Comparison of ENCODE assay signal across 25 mouse cellular contexts in the genomic region with DNA sequence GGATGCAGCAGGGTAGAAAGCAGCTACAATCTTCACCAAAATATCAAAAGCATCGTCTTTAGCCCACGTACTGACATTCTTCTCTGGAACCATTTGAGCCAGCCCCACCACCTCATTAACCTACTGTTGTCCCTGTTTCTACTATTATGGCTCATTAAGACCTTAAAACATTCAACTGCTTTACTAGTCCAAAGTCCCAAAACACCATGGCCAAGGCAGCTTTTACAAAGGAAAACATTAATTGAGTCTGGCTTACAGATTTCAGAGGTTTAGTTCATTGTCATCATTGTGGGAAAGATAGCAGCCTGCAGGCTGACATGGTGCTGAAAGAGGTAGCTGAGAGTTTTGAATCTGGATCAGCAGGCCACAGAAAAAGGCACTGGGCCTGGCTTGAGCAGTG. TPM values are rescaled to one million over a fixed set of nuclear protein-coding genes. Genes with fewer than 3 reads are reported as not detected.
DNase-seq lines count a peak whose midpoint lies in the region; ATAC-seq and TF ChIP-seq lines count a peak whose summit lies in the region.
"Had no signal": no experiment of that assay in that cellular context is flagged by ENCODE, and none has a peak within 500 bp of the region (broad histone marks: within the 10 kb centered on the region; RNA-seq: fewer than 3 reads in every experiment).

No protein-coding gene starts in this region.

- H3K4me3 ChIP-seq in forebrain, embryonic 14.5 days (ENCODE audit: low read depth, low read length), result no peak overlapping the region
- no peak overlapping the region for H3K4me3 ChIP-seq in forebrain, embryonic 12.5 days (replicated peaks)
- no peak overlapping the region for H3K4me3 ChIP-seq in hindbrain, embryonic 15.5 days
- H3K4me3 ChIP-seq in hindbrain, postnatal 0 days (ENCODE audit: low read length), result no peak overlapping the region
- H3K4me3 ChIP-seq in midbrain, embryonic 13.5 days (replicated peaks), result no peak overlapping the region
- no peak overlapping the region for H3K4me3 ChIP-seq in midbrain, postnatal 0 days (ENCODE audit: low read depth, low read length)
- H3K4me3 ChIP-seq in ES-E14 (ENCODE audit: insufficient read depth in 1 of 2, low read depth in 1 of 2, low read length in 2 of 2, poor library complexity in 1 of 2, severe bottlenecking in 1 of 2), result no peak overlapping the region
- H3K4me3 ChIP-seq: erythroblast, embryonic 14.5 days; heart, embryonic 13.5 days; intestine, embryonic 15.5 days; limb, embryonic 10.5 days; limb, embryonic 15.5 days; liver, embryonic 13.5 days had no signal

- H3K27me3 ChIP-seq in forebrain, embryonic 14.5 days (replicated peaks; ENCODE audit: control insufficient read depth, insufficient read depth, low read length), result no peaks in the 10 kb centered on the region
- no peaks in the 10 kb centered on the region for H3K27me3 ChIP-seq in forebrain, embryonic 12.5 days
- no peaks in the 10 kb centered on the region for H3K27me3 ChIP-seq in hindbrain, embryonic 15.5 days
- no peaks in the 10 kb centered on the region for H3K27me3 ChIP-seq in hindbrain, postnatal 0 days (ENCODE audit: insufficient read depth, low read length)
- no peaks in the 10 kb centered on the region for H3K27me3 ChIP-seq in midbrain, embryonic 13.5 days
- H3K27me3 ChIP-seq in midbrain, postnatal 0 days (ENCODE audit: insufficient read depth, low read length), result no peaks in the 10 kb centered on the region
- H3K27me3 ChIP-seq: heart, embryonic 13.5 days; intestine, embryonic 15.5 days; limb, embryonic 15.5 days; liver, embryonic 13.5 days had no signal

- H3K9ac ChIP-seq in forebrain, embryonic 14.5 days (ENCODE audit: low read length), result peak overlapping the region; percentile 17; the same call in 1 of the 2 replicates
- H3K9ac ChIP-seq in forebrain, embryonic 12.5 days, result no peak overlapping the region
- H3K9ac ChIP-seq in hindbrain, embryonic 15.5 days, result no peak overlapping the region
- no peak overlapping the region for H3K9ac ChIP-seq in hindbrain, postnatal 0 days (replicated peaks; ENCODE audit: low read length)
- H3K9ac ChIP-seq in midbrain, embryonic 13.5 days (replicated peaks), result no peak overlapping the region
- no peak overlapping the region for H3K9ac ChIP-seq in midbrain, postnatal 0 days (replicated peaks; ENCODE audit: low read length, poor library complexity, severe bottlenecking)
- H3K9ac ChIP-seq in ES-E14 (ENCODE audit: insufficient read depth, low read depth, low read length, poor library complexity, severe bottlenecking), result no peak overlapping the region
- H3K9ac ChIP-seq: forebrain, postnatal 0 days; heart, embryonic 13.5 days; intestine, embryonic 15.5 days; limb, embryonic 15.5 days; liver, embryonic 13.5 days had no signal

- H3K9me3 ChIP-seq in forebrain, embryonic 14.5 days (replicated peaks; ENCODE audit: control insufficient read depth, low read length), result no peaks in the 10 kb centered on the region
- H3K9me3 ChIP-seq in forebrain, embryonic 12.5 days, result no peaks in the 10 kb centered on the region
- H3K9me3 ChIP-seq in hindbrain, embryonic 15.5 days, result no peaks in the 10 kb centered on the region
- H3K9me3 ChIP-seq in hindbrain, postnatal 0 days (ENCODE audit: low read length), result no peaks in the 10 kb centered on the region
- no peaks in the 10 kb centered on the region for H3K9me3 ChIP-seq in midbrain, embryonic 13.5 days
- H3K9me3 ChIP-seq in midbrain, postnatal 0 days (ENCODE audit: low read length), result no peaks in the 10 kb centered on the region
- H3K9me3 ChIP-seq in ES-E14 (ENCODE audit: control insufficient read depth, insufficient read depth, low read depth, low read length), result no peaks in the 10 kb centered on the region
- H3K9me3 ChIP-seq: heart, embryonic 13.5 days; intestine, embryonic 15.5 days; limb, embryonic 10.5 days; limb, embryonic 15.5 days; liver, embryonic 13.5 days had no signal

- no peak for ATAC-seq in forebrain, embryonic 14.5 days
- no peak for ATAC-seq in forebrain, embryonic 12.5 days (ENCODE audit: low FRiP score)
- no peak for ATAC-seq in hindbrain, embryonic 15.5 days (ENCODE audit: low FRiP score, low read depth)
- no peak for ATAC-seq in hindbrain, postnatal 0 days
- no peak for ATAC-seq in midbrain, embryonic 13.5 days
- no peak for ATAC-seq in midbrain, postnatal 0 days (ENCODE audit: low FRiP score)
- ATAC-seq: forebrain, postnatal 0 days; intestine, embryonic 15.5 days; lung, postnatal 0 days had no signal

- H3K4me2 ChIP-seq in forebrain, embryonic 14.5 days (ENCODE audit: low read length), result no peak overlapping the region; the same call in 1 of the 2 replicates
- H3K4me2 ChIP-seq in forebrain, embryonic 12.5 days, result no peak overlapping the region
- H3K4me2 ChIP-seq in hindbrain, embryonic 15.5 days, result peak overlapping the region; percentile 77
- no peak overlapping the region for H3K4me2 ChIP-seq in hindbrain, postnatal 0 days (ENCODE audit: low read depth, low read length)
- H3K4me2 ChIP-seq in midbrain, embryonic 13.5 days (replicated peaks), result peak overlapping the region; percentile 64
- H3K4me2 ChIP-seq in midbrain, postnatal 0 days (ENCODE audit: low read depth, low read length, poor library complexity, severe bottlenecking), result no peak overlapping the region
- H3K4me2 ChIP-seq: heart, embryonic 13.5 days; intestine, embryonic 15.5 days; limb, embryonic 15.5 days; liver, embryonic 13.5 days had no signal

- no peak for TF ChIP-seq CTCF in hindbrain, postnatal 0 days (IDR thresholded peaks at IDR 0.05; ENCODE audit: low read depth)
- TF ChIP-seq CTCF in midbrain, postnatal 0 days (IDR thresholded peaks at IDR 0.05), result no peak

- 27% methylated on average over 2 of the region's 2 CpGs for WGBS in forebrain, embryonic 14.5 days
- WGBS in forebrain, embryonic 12.5 days, result 41% methylated on average over 2 of the region's 2 CpGs
- WGBS in hindbrain, embryonic 15.5 days, result 51% methylated on average over 2 of the region's 2 CpGs
- 53% methylated on average over 2 of the region's 2 CpGs for WGBS in hindbrain, postnatal 0 days
- 75% methylated on average over 2 of the region's 2 CpGs for WGBS in midbrain, embryonic 13.5 days
- 66% methylated on average over 2 of the region's 2 CpGs for WGBS in midbrain, postnatal 0 days

- in situ Hi-C loops in ES-E14 (cut with MboI; ENCODE audit: low sequenced_read_pairs in 2 of 2, unreplicated experiment in 2 of 2), result no loop called here

- peaks cover 19% of the 10 kb centered on the region for H3K4me1 ChIP-seq in forebrain, embryonic 14.5 days (ENCODE audit: control insufficient read depth, insufficient read depth, low read length)
- peaks cover 29% of the 10 kb centered on the region for H3K4me1 ChIP-seq in forebrain, embryonic 12.5 days
- H3K4me1 ChIP-seq in hindbrain, embryonic 15.5 days (replicated peaks), result peaks cover 37% of the 10 kb centered on the region
- H3K4me1 ChIP-seq in hindbrain, postnatal 0 days (ENCODE audit: insufficient read depth, low read length), result no peaks in the 10 kb centered on the region
- H3K4me1 ChIP-seq in midbrain, embryonic 13.5 days (replicated peaks), result peaks cover 42% of the 10 kb centered on the region
- no peaks in the 10 kb centered on the region; the same call in 1 of the 2 replicates for H3K4me1 ChIP-seq in midbrain, postnatal 0 days (ENCODE audit: insufficient read depth, low read length)
- H3K4me1 ChIP-seq in ES-E14 (ENCODE audit: control insufficient read depth in 2 of 2, insufficient read depth in 2 of 2, low read length in 2 of 2, poor library complexity in 1 of 2), result peaks cover 6 to 11% of the 10 kb centered on the region in 2 experiments; a peak in 3 of 4 replicates
- H3K4me1 ChIP-seq: intestine, embryonic 15.5 days; limb, embryonic 15.5 days had no signal

- H3K36me3 ChIP-seq in forebrain, embryonic 14.5 days (ENCODE audit: control insufficient read depth, insufficient read depth, low read length), result no peaks in the 10 kb centered on the region
- 0 out of 2 replicates have a peak, but pooled peaks cover 3% of the 10 kb centered on the region for H3K36me3 ChIP-seq in forebrain, embryonic 12.5 days (replicated peaks)
- no peaks in the 10 kb centered on the region for H3K36me3 ChIP-seq in hindbrain, embryonic 15.5 days
- H3K36me3 ChIP-seq in hindbrain, postnatal 0 days (ENCODE audit: insufficient read depth, low read length), result no peaks in the 10 kb centered on the region
- H3K36me3 ChIP-seq in midbrain, embryonic 13.5 days, result 0 out of 2 replicates have a peak, but pooled peaks cover 5% of the 10 kb centered on the region
- no peaks in the 10 kb centered on the region for H3K36me3 ChIP-seq in midbrain, postnatal 0 days (ENCODE audit: insufficient read depth, low read length)
- no peaks in the 10 kb centered on the region for H3K36me3 ChIP-seq in ES-E14 (ENCODE audit: control insufficient read depth, insufficient read depth, low read length, poor library complexity, severe bottlenecking)
- H3K36me3 ChIP-seq: heart, embryonic 13.5 days; intestine, embryonic 15.5 days; limb, embryonic 15.5 days had no signal

- no peak for DNase-seq in forebrain, embryonic 14.5 days (ENCODE audit: low spot score)
- DNase-seq in hindbrain, postnatal 0 days (ENCODE audit: low spot score), result no peak
- DNase-seq in midbrain, postnatal 0 days (ENCODE audit: low spot score), result no peak
- DNase-seq in ES-E14 (ENCODE audit: low read depth, low spot score), result no peak
- DNase-seq in lung, postnatal 10 days, result no peak
- DNase-seq: adrenal gland, postnatal 25 days; cerebellum, adult 18-20 months; cerebellum, postnatal 10 days; forebrain, postnatal 0 days; heart, postnatal 10 days; layer of hippocampus, adult 9-11 months; liver, embryonic 13.5 days; lung, adult 18-20 months; thymus, adult 2 months; thymus, postnatal 36 days had no signal

- no peak overlapping the region for H3K27ac ChIP-seq in forebrain, embryonic 14.5 days (ENCODE audit: low read depth, low read length)
- no peak overlapping the region for H3K27ac ChIP-seq in forebrain, embryonic 12.5 days
- H3K27ac ChIP-seq in hindbrain, embryonic 15.5 days (replicated peaks), result no peak overlapping the region
- no peak overlapping the region for H3K27ac ChIP-seq in hindbrain, postnatal 0 days
- no peak overlapping the region for H3K27ac ChIP-seq in midbrain, embryonic 13.5 days
- H3K27ac ChIP-seq in midbrain, postnatal 0 days (ENCODE audit: low read depth, low read length), result no peak overlapping the region
- H3K27ac ChIP-seq in ES-E14 (ENCODE audit: insufficient read depth, low read depth, low read length, poor library complexity, severe bottlenecking), result peak overlapping the region; percentile 29; the same call in 1 of the 2 replicates
- H3K27ac ChIP-seq: heart, embryonic 13.5 days; intestine, embryonic 15.5 days; limb, embryonic 10.5 days; limb, embryonic 15.5 days; liver, embryonic 13.5 days; macrophage had no signal

RNA-seq across cellular contexts. Expression of gene Klhl7, which starts 3.4 kb away (rescaled TPM):
- polyA plus RNA-seq in forebrain, embryonic 14.5 days (2014; fragmentation: Nextera tagmentation; extraction: Ambion mirVana), result 184 and 217 TPM in 2 replicates
- polyA plus RNA-seq in forebrain, embryonic 12.5 days (2016; fragmentation: Nextera tagmentation; extraction: Ambion mirVana), result 147 and 156 TPM in 2 replicates
- 129 and 133 TPM in 2 replicates for polyA plus RNA-seq in hindbrain, embryonic 15.5 days (2015; fragmentation: Nextera tagmentation; extraction: Ambion mirVana)
- 101 and 127 TPM in 2 replicates for total RNA-seq in hindbrain, postnatal 0 days (2014; rRNA removed)
- polyA plus RNA-seq in hindbrain, postnatal 0 days (2015; fragmentation: Nextera tagmentation; extraction: Ambion mirVana), result 106 and 109 TPM in 2 replicates
- 165 and 177 TPM in 2 replicates for polyA plus RNA-seq in midbrain, embryonic 13.5 days (2015; fragmentation: Nextera tagmentation; extraction: Ambion mirVana)
- 149 and 188 TPM in 2 replicates for total RNA-seq in midbrain, postnatal 0 days (2014; rRNA removed)
- 114 and 123 TPM in 2 replicates for polyA plus RNA-seq in midbrain, postnatal 0 days (2015; fragmentation: Nextera tagmentation; extraction: Ambion mirVana)
- 24.4 and 30.5 TPM in 2 replicates for total RNA-seq in ES-E14 (2012; rRNA removed)

Comparison
In these comparisons a context has a peak if more than half of its experiments do, and no peak if none do; other contexts are left out.
1. H3K4me2 ChIP-seq: peak in hindbrain, embryonic 15.5 days (single experiment) and midbrain, embryonic 13.5 days (single experiment); none in forebrain, embryonic 14.5 days (single experiment), forebrain, embryonic 12.5 days (single experiment), hindbrain, postnatal 0 days (single experiment) and midbrain, postnatal 0 days (single experiment).